In the genomic region with DNA sequence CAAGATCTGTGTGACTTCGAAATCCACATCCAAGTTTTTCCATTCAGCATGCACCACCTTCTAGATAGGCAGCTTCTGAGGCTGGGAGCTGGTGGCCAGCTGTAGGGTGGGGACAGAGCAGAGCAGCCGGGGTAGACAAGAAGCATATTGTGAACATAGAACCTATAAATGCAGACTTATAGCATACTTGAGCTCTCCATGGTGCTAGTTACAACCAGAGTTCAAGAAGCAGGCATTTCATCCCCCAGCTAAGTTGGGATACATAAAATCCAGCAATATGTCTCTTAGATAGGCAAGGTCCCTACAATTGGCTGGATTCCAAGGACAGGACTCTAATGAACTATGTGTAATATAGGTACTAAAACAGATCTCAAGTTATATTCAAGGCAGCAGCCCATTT, we compare ENCODE assay signal across 25 mouse cellular contexts. TPM values are rescaled to one million over a fixed set of nuclear protein-coding genes. Genes with fewer than 3 reads are reported as not detected.
DNase-seq lines count a peak whose midpoint lies in the region; ATAC-seq and TF ChIP-seq lines count a peak whose summit lies in the region.
"Had no signal": no experiment of that assay in that cellular context is flagged by ENCODE, and none has a peak within 500 bp of the region (broad histone marks: within the 10 kb centered on the region; RNA-seq: fewer than 3 reads in every experiment).

No protein-coding gene starts in this region.

- peak; percentile 22 for DNase-seq in embryo, embryonic 10 days (ENCODE audit: low spot score)
- DNase-seq in embryo, embryonic 9.5 days (ENCODE audit: extremely low spot score) = no peak
- DNase-seq in lung, embryonic 14.5 days = peak; percentile 62
- no peak for DNase-seq in lung, postnatal 4 days
- DNase-seq in embryonic facial prominence, embryonic 14.5 days (ENCODE audit: low spot score) = peak; percentile 61
- no peak for DNase-seq in gastrocnemius, adult 2 months
- DNase-seq in adrenal gland, postnatal 4 days (ENCODE audit: low spot score in 2 of 2) = no peak
- DNase-seq: adrenal gland, adult 8-10 months; adrenal gland, postnatal 36 days; cerebellum, adult 11-12 months; gastrocnemius, postnatal 36 days; heart, adult 11 months; heart, postnatal 36 days had no signal

- H3K36me3 ChIP-seq in lung, embryonic 14.5 days (ENCODE audit: insufficient read depth) = no peaks in the 10 kb centered on the region
- H3K36me3 ChIP-seq in embryonic facial prominence, embryonic 14.5 days (ENCODE audit: control insufficient read depth, insufficient read depth, low read length) = no peaks in the 10 kb centered on the region
- H3K36me3 ChIP-seq: embryonic facial prominence, embryonic 15.5 days; forebrain, embryonic 10.5 days; forebrain, embryonic 15.5 days; heart, embryonic 13.5 days; hindbrain, embryonic 15.5 days had no signal

- no peak overlapping the region for H3K9ac ChIP-seq in lung, embryonic 14.5 days
- no peak overlapping the region for H3K9ac ChIP-seq in embryonic facial prominence, embryonic 14.5 days (ENCODE audit: low read depth, low read length)
- H3K9ac ChIP-seq: embryonic facial prominence, embryonic 15.5 days; forebrain, embryonic 15.5 days; heart, embryonic 13.5 days; hindbrain, embryonic 15.5 days had no signal

- no peaks in the 10 kb centered on the region for H3K9me3 ChIP-seq in lung, embryonic 14.5 days (ENCODE audit: low read depth, low read length)
- no peaks in the 10 kb centered on the region for H3K9me3 ChIP-seq in embryonic facial prominence, embryonic 14.5 days (ENCODE audit: control insufficient read depth, low read length)
- H3K9me3 ChIP-seq: embryonic facial prominence, embryonic 15.5 days; forebrain, embryonic 10.5 days; forebrain, embryonic 15.5 days; heart, embryonic 13.5 days; hindbrain, embryonic 15.5 days had no signal

- ATAC-seq in lung, embryonic 14.5 days (ENCODE audit: insufficient read depth) = no peak
- no peak for ATAC-seq in embryonic facial prominence, embryonic 14.5 days (ENCODE audit: low read depth)
- ATAC-seq: forebrain, embryonic 15.5 days; intestine, embryonic 16.5 days had no signal

- TF ChIP-seq CTCF in lung, embryonic 14.5 days (IDR thresholded peaks at IDR 0.05; ENCODE audit: low read depth) = no peak
- TF ChIP-seq CTCF in gastrocnemius, adult 2 months (IDR thresholded peaks at IDR 0.05) = no peak

- no peak overlapping the region for H3K27ac ChIP-seq in lung, embryonic 14.5 days (ENCODE audit: low read depth)
- H3K27ac ChIP-seq in embryonic facial prominence, embryonic 14.5 days (replicated peaks; ENCODE audit: low read depth, low read length) = no peak overlapping the region
- no peak overlapping the region for H3K27ac ChIP-seq in gastrocnemius, adult 2 months
- H3K27ac ChIP-seq: embryonic facial prominence, embryonic 15.5 days; forebrain, embryonic 10.5 days; forebrain, embryonic 15.5 days; heart, embryonic 13.5 days; hindbrain, embryonic 15.5 days had no signal

- no peak overlapping the region for H3K4me2 ChIP-seq in lung, embryonic 14.5 days
- no peak overlapping the region for H3K4me2 ChIP-seq in embryonic facial prominence, embryonic 14.5 days (ENCODE audit: low read depth, low read length)
- H3K4me2 ChIP-seq: embryonic facial prominence, embryonic 15.5 days; forebrain, embryonic 15.5 days; heart, embryonic 13.5 days; hindbrain, embryonic 15.5 days had no signal

- no peaks in the 10 kb centered on the region for H3K27me3 ChIP-seq in lung, embryonic 14.5 days (ENCODE audit: insufficient read depth, low read length)
- no peaks in the 10 kb centered on the region for H3K27me3 ChIP-seq in embryonic facial prominence, embryonic 14.5 days (replicated peaks; ENCODE audit: control insufficient read depth, insufficient read depth, low read length)
- H3K27me3 ChIP-seq: embryonic facial prominence, embryonic 15.5 days; forebrain, embryonic 15.5 days; heart, embryonic 13.5 days; hindbrain, embryonic 15.5 days had no signal

- intact Hi-C loops in gastrocnemius, adult 2 months (cut with DNase I) = no loop called here

- H3K4me3 ChIP-seq in lung, embryonic 14.5 days (ENCODE audit: low read depth, low read length) = no peak overlapping the region
- no peak overlapping the region for H3K4me3 ChIP-seq in embryonic facial prominence, embryonic 14.5 days (ENCODE audit: low read depth, low read length)
- no peak overlapping the region for H3K4me3 ChIP-seq in gastrocnemius, adult 2 months
- H3K4me3 ChIP-seq: embryonic facial prominence, embryonic 15.5 days; erythroblast, embryonic 14.5 days; forebrain, embryonic 10.5 days; forebrain, embryonic 15.5 days; heart, embryonic 13.5 days; hindbrain, embryonic 15.5 days had no signal

- WGBS in lung, embryonic 14.5 days = 57% methylated on average over 2 of the region's 2 CpGs
- 49% methylated on average over 2 of the region's 2 CpGs for WGBS in embryonic facial prominence, embryonic 14.5 days

- H3K4me1 ChIP-seq in lung, embryonic 14.5 days (ENCODE audit: insufficient read depth) = no peaks in the 10 kb centered on the region
- no peaks in the 10 kb centered on the region for H3K4me1 ChIP-seq in embryonic facial prominence, embryonic 14.5 days (ENCODE audit: control insufficient read depth, insufficient read depth, low read length)
- H3K4me1 ChIP-seq: embryonic facial prominence, embryonic 15.5 days; forebrain, embryonic 10.5 days; forebrain, embryonic 15.5 days; heart, embryonic 13.5 days; hindbrain, embryonic 15.5 days had no signal

RNA-seq across cellular contexts. Expression of a gene that starts 23.1 kb away (rescaled TPM):
- not detected in 2 replicates for polyA plus RNA-seq in lung, embryonic 14.5 days (2014; fragmentation: Nextera tagmentation; extraction: Ambion mirVana)
- not detected in 2 replicates for polyA plus RNA-seq in embryonic facial prominence, embryonic 14.5 days (2014; fragmentation: Nextera tagmentation; extraction: Ambion mirVana)
- total RNA-seq in gastrocnemius, adult 2 months (2021) = not detected
- not detected for total RNA-seq in adrenal gland, postnatal 4 days (2021)
- total RNA-seq: adrenal gland, adult 8-10 months; adrenal gland, postnatal 36 days; gastrocnemius, adult 18-20 months; gastrocnemius, postnatal 36 days; heart, postnatal 36 days had no signal
- polyA plus RNA-seq: cortical plate, adult 2 months; erythroblast, embryonic 14.5 days; forebrain, embryonic 10.5 days; forebrain, embryonic 15.5 days; frontal cortex, adult 2 months; heart, embryonic 13.5 days; heart, postnatal 0 days; hindbrain, embryonic 11.5 days; hindbrain, embryonic 15.5 days; intestine, embryonic 16.5 days had no signal

Comparison
In these comparisons a context has a peak if more than half of its experiments do, and no peak if none do; other contexts are left out.
1. DNase-seq: peak in embryo, embryonic 10 days (single experiment), lung, embryonic 14.5 days (single experiment) and embryonic facial prominence, embryonic 14.5 days (single experiment); none in embryo, embryonic 9.5 days (single experiment), lung, postnatal 4 days (0 of 2), gastrocnemius, adult 2 months (single experiment) and adrenal gland, postnatal 4 days (0 of 2).